Mouse (Mus musculus) lung, adult 2 months (tissue): ENCODE data around the gene Anapc5.

Experiments
- CTCF ChIP-seq: fragments of 200-500 bp; IDR thresholded peaks from 2 replicates; pipeline ENCODE4 v1.5.1; 2011; ENCODE audit warnings: mild to moderate bottlenecking, low read length, control low read depth; ENCODE audit not compliant: insufficient read depth
- POLR2A ChIP-seq: fragments of 200-500 bp; IDR thresholded peaks from 2 replicates; pipeline ENCODE4 v1.6.1; 2011; ENCODE audit warnings: low read depth, mild to moderate bottlenecking, control low read depth, low read length, borderline replicate concordance; ENCODE audit errors: extremely low read depth

- TF ChIP-seq CTCF = no peak
- TF ChIP-seq POLR2A = no peak
These were observed 8.4 kb downstream of the Anapc5 start for GRCm38 (mm10) chr5:122812699-122813098.
